In genomic region chr1:189630026-189630425, GRCm38 (mm10) we compare ENCODE assay signal across 11 mouse cellular contexts.
"Had no signal": no experiment of that assay in that cellular context is flagged by ENCODE, and none has a peak within 500 bp of the region (broad histone marks: within the 10 kb centered on the region; RNA-seq: fewer than 3 reads in every experiment).

No protein-coding gene starts in this region.

- DNase-seq: kidney, postnatal 4 days; right cerebral cortex, adult 18-20 months; right cerebral cortex, postnatal 25 days; thymus, postnatal 4 days had no signal

- H3K27me3 ChIP-seq: limb, embryonic 15.5 days; liver, embryonic 12.5 days; lung, embryonic 15.5 days; midbrain, embryonic 12.5 days; neural tube, embryonic 15.5 days had no signal

- H3K27ac ChIP-seq: kidney, postnatal 0 days; limb, embryonic 15.5 days; liver, embryonic 12.5 days; lung, embryonic 15.5 days; midbrain, embryonic 12.5 days; neural tube, embryonic 15.5 days; stomach, postnatal 0 days had no signal

- H3K9me3 ChIP-seq: limb, embryonic 15.5 days; liver, embryonic 12.5 days; lung, embryonic 15.5 days; midbrain, embryonic 12.5 days; neural tube, embryonic 15.5 days had no signal

- H3K4me1 ChIP-seq: limb, embryonic 15.5 days; liver, embryonic 12.5 days; midbrain, embryonic 12.5 days; neural tube, embryonic 15.5 days had no signal

- H3K4me3 ChIP-seq: limb, embryonic 15.5 days; liver, embryonic 12.5 days; lung, embryonic 15.5 days; midbrain, embryonic 12.5 days; neural tube, embryonic 15.5 days had no signal

- H3K36me3 ChIP-seq: limb, embryonic 15.5 days; liver, embryonic 12.5 days; lung, embryonic 15.5 days; midbrain, embryonic 12.5 days; neural tube, embryonic 15.5 days had no signal
